ENCODE assay signal across 24 mouse cellular contexts in the genomic region with DNA sequence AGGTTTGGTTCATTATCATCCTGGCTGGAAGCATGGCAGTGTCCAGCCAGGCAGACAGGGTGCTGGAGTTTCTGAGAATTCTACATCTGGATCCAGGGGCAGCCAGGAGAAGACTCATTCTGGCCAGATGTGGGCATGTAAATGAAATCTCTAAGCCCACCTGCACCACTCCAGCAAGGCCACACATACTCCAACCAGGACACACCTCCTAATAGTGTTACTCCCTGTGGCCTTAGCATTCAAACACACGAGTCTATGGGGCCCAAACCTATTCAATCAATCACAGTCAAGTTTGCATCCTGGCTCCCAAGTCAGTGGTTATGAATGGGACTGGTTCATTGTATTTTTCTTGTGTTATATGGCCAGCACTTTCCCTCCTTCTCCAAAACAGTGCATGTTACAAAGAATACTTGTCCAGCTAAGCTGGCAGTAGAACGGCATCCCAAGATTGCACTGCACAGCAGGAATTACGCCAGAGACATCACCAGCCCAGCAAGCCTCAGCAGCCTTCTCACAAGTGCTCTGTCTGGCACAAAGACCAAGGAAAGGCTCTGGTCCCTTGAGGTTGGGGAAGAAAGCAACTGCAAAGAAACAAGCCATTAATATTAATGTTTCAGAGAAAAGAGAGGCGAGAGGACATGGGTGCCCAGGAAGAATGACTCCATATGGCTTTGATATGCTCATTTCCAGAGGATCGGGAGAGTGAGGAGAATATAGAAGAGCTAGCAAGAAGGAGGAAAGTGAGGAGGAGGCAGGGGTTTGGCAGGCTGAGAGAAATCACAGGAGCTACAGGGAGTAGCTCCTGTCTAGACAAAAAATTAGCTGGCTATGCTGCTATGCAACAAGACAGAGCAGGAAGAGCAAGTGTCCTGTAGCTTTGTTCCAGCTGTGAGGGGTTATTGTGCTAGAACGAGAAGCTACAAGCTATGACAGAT. TPM values are rescaled to one million over a fixed set of nuclear protein-coding genes. Genes with fewer than 3 reads are reported as not detected.
DNase-seq lines count a peak whose midpoint lies in the region; ATAC-seq lines count a peak whose summit lies in the region.
"Had no signal": no experiment of that assay in that cellular context is flagged by ENCODE, and none has a peak within 500 bp of the region (broad histone marks: within the 10 kb centered on the region; RNA-seq: fewer than 3 reads in every experiment).

No protein-coding gene starts in this region.

- no peaks in the 10 kb centered on the region for H3K9me3 ChIP-seq in forebrain, embryonic 14.5 days (replicated peaks; ENCODE audit: control insufficient read depth, low read length)
- H3K9me3 ChIP-seq in forebrain, embryonic 15.5 days, result no peaks in the 10 kb centered on the region
- H3K9me3 ChIP-seq in hindbrain, embryonic 14.5 days (ENCODE audit: control insufficient read depth, low read length), result no peaks in the 10 kb centered on the region
- H3K9me3 ChIP-seq: heart, embryonic 13.5 days had no signal

- no peak overlapping the region for H3K9ac ChIP-seq in forebrain, embryonic 14.5 days (ENCODE audit: low read length)
- H3K9ac ChIP-seq in forebrain, embryonic 15.5 days (replicated peaks), result no peak overlapping the region
- H3K9ac ChIP-seq in hindbrain, embryonic 14.5 days, result no peak overlapping the region
- H3K9ac ChIP-seq: heart, embryonic 13.5 days had no signal

- no peaks in the 10 kb centered on the region for H3K36me3 ChIP-seq in forebrain, embryonic 14.5 days (ENCODE audit: control insufficient read depth, insufficient read depth, low read length)
- H3K36me3 ChIP-seq in forebrain, embryonic 15.5 days, result no peaks in the 10 kb centered on the region
- no peaks in the 10 kb centered on the region for H3K36me3 ChIP-seq in hindbrain, embryonic 14.5 days (replicated peaks; ENCODE audit: control insufficient read depth, insufficient read depth)
- H3K36me3 ChIP-seq: heart, embryonic 13.5 days had no signal

- no peak for ATAC-seq in forebrain, embryonic 14.5 days
- no peak for ATAC-seq in forebrain, embryonic 15.5 days (replicated peaks)
- 0 out of 2 replicates have a peak, but pooled peaks have one; percentile 43 for ATAC-seq in hindbrain, embryonic 14.5 days (ENCODE audit: low FRiP score)
- ATAC-seq: intestine, embryonic 16.5 days had no signal

- H3K4me3 ChIP-seq in forebrain, embryonic 14.5 days (ENCODE audit: low read depth, low read length), result no peak overlapping the region
- H3K4me3 ChIP-seq in forebrain, embryonic 15.5 days, result no peak overlapping the region
- no peak overlapping the region for H3K4me3 ChIP-seq in hindbrain, embryonic 14.5 days (replicated peaks; ENCODE audit: low read length)
- H3K4me3 ChIP-seq: heart, embryonic 13.5 days had no signal

- H3K27ac ChIP-seq in forebrain, embryonic 14.5 days (ENCODE audit: low read depth, low read length), result no peak overlapping the region
- H3K27ac ChIP-seq in forebrain, embryonic 15.5 days (replicated peaks), result no peak overlapping the region
- H3K27ac ChIP-seq in hindbrain, embryonic 14.5 days, result no peak overlapping the region
- H3K27ac ChIP-seq: heart, embryonic 13.5 days had no signal

- H3K4me2 ChIP-seq in forebrain, embryonic 14.5 days (ENCODE audit: low read length), result no peak overlapping the region
- H3K4me2 ChIP-seq in forebrain, embryonic 15.5 days (replicated peaks), result no peak overlapping the region
- no peak overlapping the region for H3K4me2 ChIP-seq in hindbrain, embryonic 14.5 days (replicated peaks)
- H3K4me2 ChIP-seq: heart, embryonic 13.5 days had no signal

- H3K4me1 ChIP-seq in forebrain, embryonic 14.5 days (ENCODE audit: control insufficient read depth, insufficient read depth, low read length), result no peaks in the 10 kb centered on the region
- H3K4me1 ChIP-seq in forebrain, embryonic 15.5 days, result no peaks in the 10 kb centered on the region
- no peaks in the 10 kb centered on the region for H3K4me1 ChIP-seq in hindbrain, embryonic 14.5 days (replicated peaks; ENCODE audit: control insufficient read depth, insufficient read depth, low read length)
- H3K4me1 ChIP-seq: heart, embryonic 13.5 days had no signal

- DNase-seq in forebrain, embryonic 14.5 days (ENCODE audit: low spot score), result peak; percentile 4
- peak; percentile 3 to 63 for DNase-seq in left cerebral cortex, postnatal 25 days (ENCODE audit: low spot score in 2 of 2)
- no peak for DNase-seq in left cerebral cortex, adult 9 months (ENCODE audit: low spot score in 2 of 2)
- DNase-seq in brain, adult 2 months (ENCODE audit: low read depth, low spot score), result peak; percentile 44
- no peak for DNase-seq in hindbrain, embryonic 14.5 days (ENCODE audit: low spot score)
- DNase-seq in ovary, postnatal 14 days (ENCODE audit: low spot score), result no peak
- DNase-seq in c-Kit-positive CD71-positive TER-119-positive erythroid progenitor cells, embryonic 14.5 days (ENCODE audit: low spot score), result no peak
- DNase-seq: cerebellum, postnatal 14 days; heart, postnatal 36 days; lung, postnatal 10 days; thymus, adult 2 months had no signal

- intact Hi-C loops in left cerebral cortex, postnatal 25 days (cut with DNase I), result no loop called here

- 45% methylated on average over 6 of the region's 6 CpGs for WGBS in forebrain, embryonic 14.5 days
- 42% methylated on average over 6 of the region's 6 CpGs for WGBS in forebrain, embryonic 15.5 days
- WGBS in hindbrain, embryonic 14.5 days, result 23% methylated on average over 6 of the region's 6 CpGs

- no peaks in the 10 kb centered on the region for H3K27me3 ChIP-seq in forebrain, embryonic 14.5 days (replicated peaks; ENCODE audit: control insufficient read depth, insufficient read depth, low read length)
- H3K27me3 ChIP-seq in forebrain, embryonic 15.5 days, result no peaks in the 10 kb centered on the region
- no peaks in the 10 kb centered on the region for H3K27me3 ChIP-seq in hindbrain, embryonic 14.5 days (ENCODE audit: control insufficient read depth, insufficient read depth, low read length)
- H3K27me3 ChIP-seq: heart, embryonic 13.5 days had no signal

RNA-seq across cellular contexts. Expression of a gene that starts 18.8 kb away (rescaled TPM):
- polyA plus RNA-seq in forebrain, embryonic 14.5 days (2014; fragmentation: Nextera tagmentation; extraction: Ambion mirVana), result not detected in 2 replicates
- polyA plus RNA-seq in forebrain, embryonic 15.5 days (2015; fragmentation: Nextera tagmentation; extraction: Ambion mirVana), result not detected in 2 replicates
- not detected for total RNA-seq in left cerebral cortex, postnatal 25 days (2021)
- not detected in 2 replicates for polyA plus RNA-seq in hindbrain, embryonic 14.5 days (2014; fragmentation: Nextera tagmentation; extraction: Ambion mirVana)
- total RNA-seq: adrenal gland, postnatal 36 days; heart, postnatal 36 days; left cerebral cortex, adult 18-20 months; megakaryocyte, adult 5-6 weeks had no signal
- polyA plus RNA-seq: frontal cortex, adult 2 months; heart, embryonic 13.5 days; intestine, embryonic 16.5 days; kidney, embryonic 16.5 days; limb, embryonic 14.5 days; liver, embryonic 16.5 days; neural tube, embryonic 14.5 days; small intestine, adult 2 months; stomach, embryonic 14.5 days; thymus, adult 2 months had no signal

RNA-seq across cellular contexts. Expression of a gene that starts 50.5 kb away (rescaled TPM):
- polyA plus RNA-seq in forebrain, embryonic 14.5 days (2014; fragmentation: Nextera tagmentation; extraction: Ambion mirVana), result 11.8 and 14.4 TPM in 2 replicates
- polyA plus RNA-seq in forebrain, embryonic 15.5 days (2015; fragmentation: Nextera tagmentation; extraction: Ambion mirVana), result 10.2 and 14.4 TPM in 2 replicates
- total RNA-seq in left cerebral cortex, postnatal 25 days (2021), result 1 to 10 TPM; 6.5 to 7.3 TPM
- 15.1 and 18.3 TPM in 2 replicates for polyA plus RNA-seq in hindbrain, embryonic 14.5 days (2014; fragmentation: Nextera tagmentation; extraction: Ambion mirVana)

Comparison
In these comparisons a context has a peak if more than half of its experiments do, and no peak if none do; other contexts are left out.
1. DNase-seq: peak in forebrain, embryonic 14.5 days (single experiment), left cerebral cortex, postnatal 25 days (2 of 2) and brain, adult 2 months (single experiment); none in left cerebral cortex, adult 9 months (0 of 2), hindbrain, embryonic 14.5 days (single experiment), ovary, postnatal 14 days (single experiment) and c-Kit-positive CD71-positive TER-119-positive erythroid progenitor cells, embryonic 14.5 days (single experiment).